Mouse (Mus musculus) C2C12 (cell line): Measurements from ENCODE around the gene Slc38a2. TPM values are rescaled to one million over a fixed set of nuclear protein-coding genes. Genes with fewer than 3 reads are reported as not detected.
A peak's percentile ranks its signal among the peaks of the same experiment; 100 is the strongest.

Experiments used
- H3K27me3 ChIP-seq: one replicate; pipeline ENCODE4 v1.6.1; 2011; ENCODE audit not compliant: control insufficient read depth, insufficient read depth, insufficient read length
- H3K36me3 ChIP-seq: one replicate; pipeline ENCODE4 v1.6.1; 2011; ENCODE audit not compliant: control insufficient read depth, insufficient read depth
- H3K4me3 ChIP-seq: one replicate; pipeline ENCODE4 v1.5.1; 2011; ENCODE audit warnings: mild to moderate bottlenecking, control low read depth; ENCODE audit not compliant: poor library complexity, insufficient read depth, severe bottlenecking
- H3K79me2 ChIP-seq: one replicate; pipeline ENCODE4 v1.6.1; 2011; ENCODE audit not compliant: control insufficient read depth, insufficient read depth
- H3K79me3 ChIP-seq: one replicate; pipeline ENCODE4 v1.6.1; 2011; ENCODE audit warnings: low read depth, control low read depth
- H3ac ChIP-seq: one replicate; pipeline ENCODE3; 2011; ENCODE audit warnings: low read depth; ENCODE audit not compliant: control insufficient read depth, insufficient read length
- CEBPB ChIP-seq: IDR thresholded peaks from one replicate; pipeline ENCODE4 v1.6.1; 2011; ENCODE audit warnings: low read depth, mild to moderate bottlenecking, control low read depth, moderate library complexity
- CTCF ChIP-seq: IDR thresholded peaks from one replicate; pipeline ENCODE4 v1.5.1; 2011; ENCODE audit not compliant: control insufficient read depth, insufficient read depth, insufficient read length
- FOSL1 ChIP-seq: IDR thresholded peaks from one replicate; pipeline ENCODE4 v1.8.0; 2011; ENCODE audit warnings: mild to moderate bottlenecking, low read length; ENCODE audit not compliant: poor library complexity, insufficient read depth, severe bottlenecking
- MAX ChIP-seq: IDR thresholded peaks from one replicate; pipeline ENCODE4 v1.6.1; 2011; ENCODE audit warnings: mild to moderate bottlenecking, control low read depth
- MYOD1 ChIP-seq: IDR thresholded peaks from one replicate; pipeline ENCODE4 v1.6.1; 2011; ENCODE audit warnings: low read depth; ENCODE audit not compliant: control insufficient read depth, insufficient read length
- USF1 ChIP-seq: IDR thresholded peaks from one replicate; pipeline ENCODE4 v1.6.1; 2011; ENCODE audit warnings: low read depth, mild to moderate bottlenecking, control low read depth, moderate library complexity
- polyA plus RNA-seq: library from polyadenylated mRNA; unstranded; fragments of >200 nt; fragmentation: generic; extraction: Trizol; gene quantifications from one replicate; pipeline ENCODE4 v1.2.1, GENCODE M21; 2012; ENCODE audit warnings: missing spikeins

Slc38a2 gene
- polyA plus RNA-seq, 1 experiment: 99.9 TPM

DNA sequence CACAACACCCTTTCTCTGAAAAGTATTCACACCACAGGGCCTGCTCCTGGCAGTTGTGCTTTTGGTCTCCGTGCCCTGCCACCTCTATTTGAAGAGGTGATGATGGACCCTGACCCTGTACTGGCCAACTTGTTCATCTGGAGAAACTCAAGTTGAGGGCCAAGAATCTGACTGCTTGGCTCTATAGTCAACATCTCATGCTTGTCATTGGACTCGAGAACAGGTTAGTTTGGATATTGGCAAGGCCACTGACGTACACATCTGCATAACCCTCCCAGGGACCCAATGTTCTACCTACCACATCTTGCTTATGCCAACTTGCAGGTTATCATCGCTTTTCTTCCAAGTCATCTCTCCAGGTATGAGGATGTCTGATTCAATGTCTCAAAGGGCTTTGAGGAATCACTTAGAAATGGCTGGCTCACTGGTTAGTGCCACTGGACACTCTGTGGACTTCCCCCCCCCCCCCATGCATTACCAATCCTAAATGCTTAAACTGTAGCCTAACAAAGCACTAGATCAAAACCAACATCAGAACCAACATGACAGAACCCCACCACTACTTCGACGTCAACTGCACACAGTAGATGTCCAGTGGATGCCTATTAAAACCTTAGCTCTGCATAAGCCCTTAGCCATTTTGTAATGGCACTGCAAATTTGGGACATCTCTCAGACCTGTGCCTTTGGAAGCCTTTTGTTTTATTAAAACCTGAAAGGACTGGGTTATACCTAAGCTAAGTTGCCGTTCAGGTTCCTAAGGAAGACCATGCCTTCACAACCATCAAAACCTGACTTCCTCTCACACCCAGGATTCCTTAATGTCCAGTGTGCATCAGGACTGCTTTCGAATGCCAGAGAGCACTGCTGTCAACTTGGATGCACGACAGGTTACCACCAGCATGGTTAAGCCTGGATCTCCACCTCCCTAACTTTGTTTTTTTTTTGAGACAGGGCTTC is 13.1 kb downstream of the Slc38a2 start:
- no peak for TF ChIP-seq CTCF
- TF ChIP-seq MAX: peak; percentile 23
- Histone ChIP-seq H3K79me3 (peaks cover 13% of the 10 kb centered on the region), H3K4me3 (no peak overlapping the region), H3K79me2 (peaks cover 35% of the 10 kb centered on the region), H3K27me3 (no peaks in the 10 kb centered on the region), H3K36me3 (peaks cover 44% of the 10 kb centered on the region), H3ac (no peak overlapping the region)

GRCm38 (mm10) chr15:96685273-96685672 is 14.3 kb downstream of the Slc38a2 start:
- Histone ChIP-seq H3ac (no peak overlapping the region), H3K27me3 (no peaks in the 10 kb centered on the region), H3K4me3 (no peak overlapping the region), H3K36me3 (peaks cover 32% of the 10 kb centered on the region), H3K79me3 (peaks cover 7% of the 10 kb centered on the region), H3K79me2 (peaks cover 23% of the 10 kb centered on the region)
- TF ChIP-seq FOSL1 (no peak), USF1 (no peak), MAX (no peak)

DNA sequence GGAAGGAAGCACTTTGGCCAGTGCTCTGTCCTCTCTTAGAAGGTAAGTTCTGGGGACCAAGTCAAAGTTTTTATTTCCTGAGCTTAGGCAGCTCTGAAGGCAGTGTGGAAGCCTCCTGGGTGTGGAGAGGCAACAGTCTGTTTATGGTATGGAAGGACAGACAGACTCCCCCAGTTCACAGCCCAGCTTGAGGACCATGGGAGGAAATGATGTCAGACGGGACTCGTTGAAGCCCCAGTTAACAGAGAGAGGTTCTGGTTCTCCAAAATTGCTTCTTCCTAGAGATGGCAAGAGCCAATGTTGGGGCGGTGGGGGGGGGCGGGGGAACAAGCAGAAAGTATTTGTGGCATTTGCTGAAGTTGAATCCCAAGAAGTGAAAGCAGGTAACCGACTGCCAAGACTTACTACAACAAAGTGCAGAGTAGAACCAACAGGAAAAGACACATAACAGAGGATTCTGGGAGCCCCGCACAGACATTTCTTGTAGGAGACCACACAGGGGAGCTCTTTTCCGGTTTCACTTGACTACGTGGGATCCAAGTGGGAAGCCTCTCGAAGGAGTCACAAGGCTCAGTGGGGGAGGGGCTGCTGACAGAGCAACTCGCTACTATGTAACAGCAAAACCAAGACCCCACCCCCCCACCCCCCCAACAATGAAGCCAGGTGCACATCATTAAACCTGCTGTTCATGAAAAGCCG is 15.2 kb downstream of the Slc38a2 start:
- Histone ChIP-seq H3K79me2 (peaks cover 14% of the 10 kb centered on the region), H3ac (no peak overlapping the region), H3K79me3 (peaks cover 6% of the 10 kb centered on the region), H3K27me3 (peaks cover 6% of the 10 kb centered on the region), H3K4me3 (no peak overlapping the region), H3K36me3 (peaks cover 22% of the 10 kb centered on the region)
- TF ChIP-seq FOSL1 (no peak), CEBPB (no peak)

DNA sequence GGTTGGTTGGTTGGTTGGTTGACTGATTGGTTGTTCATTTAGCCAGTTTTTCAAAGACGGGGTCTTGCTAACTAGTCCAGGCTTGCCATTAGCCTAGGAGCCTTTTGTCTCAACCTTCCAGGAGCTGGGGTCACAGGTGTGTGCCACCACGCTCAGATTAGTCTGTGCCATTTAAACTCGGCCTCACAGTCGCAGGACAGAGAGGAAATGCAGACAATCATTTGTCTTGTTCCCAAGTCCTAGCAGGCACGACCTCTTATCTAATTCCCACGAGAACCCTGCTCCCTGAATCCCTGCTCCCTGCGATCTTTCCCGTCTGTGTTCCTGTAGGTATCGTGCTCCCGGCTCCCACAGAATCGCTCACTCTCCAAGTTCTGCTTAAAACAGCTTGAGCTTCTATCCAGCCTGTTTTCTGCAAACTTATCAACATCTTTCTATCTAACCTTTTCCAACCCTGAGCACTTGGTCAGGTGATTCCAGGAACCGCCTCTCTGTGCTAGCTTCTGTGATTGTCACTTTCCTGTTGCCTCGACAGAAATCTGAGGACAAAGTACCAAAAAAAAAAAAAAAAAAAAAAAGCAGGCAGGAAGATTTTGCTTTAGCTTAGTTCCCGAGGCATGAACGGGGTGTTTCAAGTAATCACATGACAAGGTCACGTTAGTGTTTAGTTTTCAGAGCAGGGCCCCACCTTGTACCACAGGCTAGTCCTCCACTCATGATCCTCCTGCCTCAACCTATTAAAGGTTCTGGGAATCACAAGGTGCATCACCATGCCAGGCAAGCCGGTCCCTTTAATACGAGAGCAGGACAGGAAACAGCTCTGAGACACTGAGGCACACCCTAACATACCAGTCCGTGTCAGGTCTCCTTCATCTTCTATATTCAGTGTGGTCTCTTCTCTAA is 20.4 kb downstream of the Slc38a2 start:
- Histone ChIP-seq H3K36me3 (no peaks in the 10 kb centered on the region), H3ac (no peak overlapping the region), H3K79me3 (no peaks in the 10 kb centered on the region), H3K79me2 (no peaks in the 10 kb centered on the region), H3K27me3 (peaks cover 6% of the 10 kb centered on the region), H3K4me3 (no peak overlapping the region)
- no peak for TF ChIP-seq MAX
- no peak for TF ChIP-seq CTCF
- TF ChIP-seq USF1: no peak
- no peak for TF ChIP-seq MYOD1

GRCm38 (mm10) chr15:96676518-96676917 is 23.0 kb downstream of the Slc38a2 start:
- Histone ChIP-seq H3K27me3 (peaks cover 6% of the 10 kb centered on the region), H3K36me3 (no peaks in the 10 kb centered on the region), H3K79me2 (no peaks in the 10 kb centered on the region), H3K4me3 (no peak overlapping the region), H3K79me3 (no peaks in the 10 kb centered on the region), H3ac (no peak overlapping the region)
- TF ChIP-seq USF1 (no peak), FOSL1 (no peak), CEBPB (no peak), MYOD1 (no peak), CTCF (no peak)

DNA sequence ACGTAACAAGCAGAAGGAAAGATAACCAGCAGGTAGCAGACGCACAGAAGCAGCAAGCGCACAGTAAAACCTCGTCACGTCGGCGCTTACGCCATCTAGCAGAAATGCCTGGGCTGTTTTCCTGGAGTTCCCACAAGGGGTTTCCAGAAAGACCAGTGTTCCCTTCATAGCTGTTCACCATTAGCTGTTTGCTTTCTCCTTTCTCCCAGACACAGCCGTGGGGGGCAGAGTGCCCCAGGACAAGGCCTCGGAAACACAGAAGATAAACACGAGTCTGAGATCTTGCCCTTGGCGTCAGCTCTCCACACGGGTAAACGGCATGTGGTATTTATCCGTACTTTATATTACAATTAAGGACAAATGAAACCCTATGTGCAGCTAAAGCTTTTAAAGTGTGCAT is 23.8 kb downstream of the Slc38a2 start:
- Histone ChIP-seq H3K27me3 (peaks cover 6% of the 10 kb centered on the region), H3K79me3 (no peaks in the 10 kb centered on the region), H3K79me2 (no peaks in the 10 kb centered on the region), H3ac (no peak overlapping the region), H3K4me3 (no peak overlapping the region), H3K36me3 (no peaks in the 10 kb centered on the region)
- TF ChIP-seq USF1 (no peak), CEBPB (no peak), FOSL1 (no peak), CTCF (no peak), MYOD1 (no peak)
